Mouse (Mus musculus) monocyte, adult 59 days (primary cell): Measurements from ENCODE around the gene Tmem165. TPM values are rescaled to one million over a fixed set of nuclear protein-coding genes. Genes with fewer than 3 reads are reported as not detected.

Experiments used
- total RNA-seq, 2 experiments: library from RNA; stranded (reverse); gene quantifications; one replicate each; pipeline ENCODE4 v1.2.4; 2023

Gene Tmem165
- 10 to 100 TPM; 56.7 to 58.3 TPM for total RNA-seq

DNA sequence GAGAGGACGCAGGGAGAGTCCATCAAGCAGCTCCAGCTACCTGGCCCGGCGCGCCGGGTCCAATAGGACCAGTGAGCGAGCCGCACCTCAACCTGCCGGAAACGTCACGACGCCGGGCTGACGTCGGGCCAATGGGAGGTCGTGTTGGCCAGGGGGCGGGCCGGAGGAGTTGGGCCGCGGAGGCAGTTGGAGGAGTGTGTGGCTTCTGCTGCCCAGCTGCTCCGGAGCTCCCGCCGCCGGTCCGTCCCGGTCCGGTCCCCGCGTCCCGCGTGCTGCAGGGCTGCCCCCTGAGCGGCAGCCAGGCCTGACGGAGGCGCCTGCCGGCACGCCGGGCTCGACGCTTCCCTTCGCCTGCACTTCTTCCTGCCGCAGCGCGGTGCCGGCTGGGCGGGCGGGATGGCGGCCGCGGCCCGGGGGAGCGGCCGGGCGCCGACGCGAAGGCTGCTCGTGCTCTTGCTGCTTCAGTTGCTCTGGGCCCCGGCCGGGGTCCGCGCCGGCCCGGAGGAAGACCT, at the start of gene Tmem165:
Gene Tmem165 (plus strand): TSS at position 131 of the 512 bp plus-strand sequence.

DNA sequence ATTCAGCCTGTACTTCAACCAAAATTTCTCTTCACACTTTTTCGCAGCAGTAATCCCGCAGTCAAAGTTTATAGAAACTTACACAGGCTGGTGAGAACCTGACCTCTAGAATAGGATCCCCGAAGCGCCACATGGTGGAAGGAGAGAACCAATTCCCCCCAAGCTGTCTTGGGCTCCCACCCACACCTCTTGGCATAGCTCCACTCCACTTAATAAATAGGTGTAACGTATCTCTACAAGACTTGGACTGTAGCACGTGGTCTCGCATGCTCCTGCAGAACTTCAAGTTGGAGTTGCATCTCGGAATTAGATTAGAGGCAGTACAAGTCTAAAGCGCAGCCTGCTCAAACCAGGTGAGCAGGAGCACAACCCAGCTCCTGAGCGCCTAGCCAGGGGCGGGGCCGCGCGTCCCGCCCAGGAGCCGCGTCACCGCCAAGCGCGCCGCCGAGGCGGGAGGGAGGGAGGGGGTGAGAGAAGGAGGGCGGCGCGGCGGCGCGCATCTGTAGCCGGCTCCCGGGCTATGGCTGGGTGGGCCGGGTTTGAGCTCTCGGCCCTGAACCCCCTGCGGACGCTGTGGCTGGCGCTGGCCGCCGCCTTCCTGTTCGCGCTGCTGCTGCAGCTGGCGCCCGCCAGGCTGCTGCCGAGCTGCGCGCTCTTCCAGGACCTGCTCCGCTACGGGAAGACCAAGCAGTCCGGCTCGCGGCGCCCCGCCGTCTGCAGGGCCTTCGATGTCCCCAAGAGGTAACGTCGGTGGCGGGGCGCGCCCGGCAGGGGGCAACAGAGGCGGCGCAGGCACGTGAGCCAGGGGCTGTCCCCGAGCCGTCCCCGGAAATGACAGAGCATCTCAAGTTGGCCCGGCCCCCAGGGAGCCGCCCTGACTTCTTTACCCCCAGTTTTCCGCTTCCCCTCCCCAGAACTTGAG, 43.6 kb upstream of the Tmem165 start, which contains the start of gene Srd5a3:
Gene Srd5a3 (plus strand): TSS at position 464 of the 922 bp plus-strand sequence.

Other genes with a start within 250 kb of the Tmem165 start
- under 1 TPM; 0.70 to 0.81 TPM for gene Kdr, start 205.4 kb upstream of the Tmem165 start, total RNA-seq
- 10 to 100 TPM; 51.8 to 54.9 TPM for gene Srd5a3, start 43.6 kb upstream of the Tmem165 start, total RNA-seq
- gene Clock, start 120.9 kb downstream of the Tmem165 start, total RNA-seq = 10 to 100 TPM; 31.6 to 34.5 TPM
- not detected for gene Pdcl2, start 147.3 kb downstream of the Tmem165 start, total RNA-seq
- gene Nmu, start 179.9 kb downstream of the Tmem165 start, total RNA-seq = not detected